Mouse (Mus musculus) ovary, adult 18-20 months (tissue): ENCODE data around the gene 4930452B06Rik.
"Not testable (repeated sequence)": the region's sequence is repeated elsewhere in the genome, so short reads cannot be mapped to it uniquely, and the experiment has no call there.

ENCODE experiments used
- DNase-seq: peaks from one replicate; pipeline ENCODE4 v3.0.0; 2022; ENCODE audit warnings: low spot score, mixed read lengths

4930452B06Rik gene

GRCm38 (mm10) chr14:8665636-8666411 lies at the start of gene 4930452B06Rik:
Gene 4930452B06Rik (minus strand): TSS chr14:8666240.
- DNase-seq, result peak; percentile 47

- DNase-seq, result no peak
These were observed 46.6 kb upstream of the 4930452B06Rik start for GRCm38 (mm10) chr14:8712674-8713073.

- DNase-seq, result no peak
These were observed 23.4 kb upstream of the 4930452B06Rik start for GRCm38 (mm10) chr14:8689451-8689850.

- no peak for DNase-seq
These were observed 22.4 kb upstream of the 4930452B06Rik start for GRCm38 (mm10) chr14:8688462-8688861.

GRCm38 (mm10) chr14:8686185-8686584 lies 20.1 kb upstream of the 4930452B06Rik start:
- no peak for DNase-seq

GRCm38 (mm10) chr14:8679896-8680295 lies 13.9 kb upstream of the 4930452B06Rik start:
- no peak for DNase-seq

GRCm38 (mm10) chr14:8660359-8660758 lies 5.7 kb downstream of the 4930452B06Rik start:
- no peak for DNase-seq

GRCm38 (mm10) chr14:8641650-8642279 lies 24.3 kb downstream of the 4930452B06Rik start:
- no peak for DNase-seq

GRCm38 (mm10) chr14:8632211-8632610 lies 33.8 kb downstream of the 4930452B06Rik start:
- no peak for DNase-seq

- no peak for DNase-seq
These were observed 37.6 kb downstream of the 4930452B06Rik start for GRCm38 (mm10) chr14:8628406-8628805.

GRCm38 (mm10) chr14:8627481-8627880 lies 38.6 kb downstream of the 4930452B06Rik start:
- DNase-seq, result no peak

- no peak for DNase-seq
These were observed 44.9 kb downstream of the 4930452B06Rik start for GRCm38 (mm10) chr14:8621164-8621563.

GRCm38 (mm10) chr14:8620580-8620979 lies 45.5 kb downstream of the 4930452B06Rik start:
- DNase-seq, result no peak

GRCm38 (mm10) chr14:8615636-8616035 lies 50.4 kb downstream of the 4930452B06Rik start:
- DNase-seq, result no peak

GRCm38 (mm10) chr14:8614430-8614829 lies 51.6 kb downstream of the 4930452B06Rik start:
- DNase-seq, result not testable (repeated sequence)

- no peak for DNase-seq
These were observed 54.0 kb downstream of the 4930452B06Rik start for GRCm38 (mm10) chr14:8612080-8612479.

GRCm38 (mm10) chr14:8610108-8610507 lies 55.9 kb downstream of the 4930452B06Rik start:
- no peak for DNase-seq

- DNase-seq, result no peak
These were observed 57.4 kb downstream of the 4930452B06Rik start for GRCm38 (mm10) chr14:8608559-8609171.

GRCm38 (mm10) chr14:8604898-8605297 lies 61.1 kb downstream of the 4930452B06Rik start:
- DNase-seq, result no peak

GRCm38 (mm10) chr14:8585031-8585430 lies 81.0 kb downstream of the 4930452B06Rik start:
- no peak for DNase-seq

GRCm38 (mm10) chr14:8551006-8551405 lies 115.0 kb downstream of the 4930452B06Rik start:
- DNase-seq, result not testable (repeated sequence)

- no peak for DNase-seq
These were observed 116.9 kb downstream of the 4930452B06Rik start for GRCm38 (mm10) chr14:8549108-8549507.

- DNase-seq, result no peak
These were observed 130.0 kb downstream of the 4930452B06Rik start for GRCm38 (mm10) chr14:8536024-8536423.
